Mouse (Mus musculus) MEL (cell line): ENCODE data around the gene Sec11a. TPM values are rescaled to one million over a fixed set of nuclear protein-coding genes. Genes with fewer than 3 reads are reported as not detected.

Experiments
- DNase-seq: peaks from one replicate; pipeline ENCODE4 v3.0.0; 2011; ENCODE audit warnings: low read depth, low spot score
- H3K27ac ChIP-seq: 2 replicates; pipeline ENCODE4 v1.5.1; 2012; ENCODE audit warnings: low read depth, mild to moderate bottlenecking, control low read depth, low read length, moderate library complexity; ENCODE audit not compliant: control insufficient read depth
- H3K27me3 ChIP-seq, 2 experiments: fragments of 150-350 bp in 1 of 2; sonication (generic) in 1 of 2; 2 replicates each; pipeline ENCODE4 v1.6.1; 2012; ENCODE audit warnings: low read length in 2 of 2, mild to moderate bottlenecking in 2 of 2, improper control_type of control experiment in 1 of 2, moderate library complexity in 1 of 2; ENCODE audit not compliant: insufficient read depth in 2 of 2, control insufficient read depth in 1 of 2
- H3K36me3 ChIP-seq, 2 experiments: 2 replicates each; pipeline ENCODE4 v1.6.1; 2012 to 2014; ENCODE audit warnings: low read length in 2 of 2, improper control_type of control experiment in 1 of 2, inconsistent platforms in 1 of 2, mild to moderate bottlenecking in 1 of 2; ENCODE audit not compliant: insufficient read depth in 2 of 2, control insufficient read depth in 1 of 2
- H3K4me1 ChIP-seq, 2 experiments: fragments of 150-350 bp in 1 of 2; sonication (generic) in 1 of 2; 2 replicates each; pipeline ENCODE4 v1.6.1; 2012; ENCODE audit warnings: low read length in 2 of 2, improper control_type of control experiment in 1 of 2, mild to moderate bottlenecking in 1 of 2; ENCODE audit not compliant: insufficient read depth in 2 of 2, control insufficient read depth in 1 of 2
- H3K4me3 ChIP-seq, 2 experiments: fragments of 150-350 bp in 1 of 2; sonication (generic) in 1 of 2; 2 replicates each; pipeline ENCODE4 v1.5.1; 2012; ENCODE audit warnings: low read depth in 2 of 2, low read length in 2 of 2, mild to moderate bottlenecking in 2 of 2, moderate library complexity in 2 of 2, control low read depth in 1 of 2, improper control_type of control experiment in 1 of 2; ENCODE audit not compliant: control insufficient read depth in 1 of 2, insufficient read depth in 1 of 2
- H3K79me2 ChIP-seq: 2 replicates; pipeline ENCODE4 v1.6.1; 2012; ENCODE audit warnings: mild to moderate bottlenecking, low read length, moderate library complexity; ENCODE audit not compliant: control insufficient read depth, poor library complexity, insufficient read depth
- H3K9ac ChIP-seq: 2 replicates; pipeline ENCODE4 v1.6.1; 2012; ENCODE audit warnings: low read depth, mild to moderate bottlenecking, control low read depth, low read length, moderate library complexity; ENCODE audit not compliant: control insufficient read depth, poor library complexity, severe bottlenecking
- H3K9me3 ChIP-seq: fragments of 150-350 bp; sonication (generic); replicated peaks from 2 replicates; pipeline ENCODE4 v1.6.1; 2012; ENCODE audit warnings: mild to moderate bottlenecking, low read length, improper control_type of control experiment, moderate library complexity; ENCODE audit not compliant: insufficient read depth
- E2F4 ChIP-seq: IDR thresholded peaks from 2 replicates; pipeline ENCODE4 v1.6.1; 2011; ENCODE audit warnings: low read depth, low read length, improper control_type of control experiment, borderline replicate concordance
- ELF1 ChIP-seq: IDR thresholded peaks from 2 replicates; pipeline ENCODE4 v1.6.1; 2014; ENCODE audit warnings: low read depth, mild to moderate bottlenecking, inconsistent platforms, low read length, improper control_type of control experiment, moderate library complexity
- EP300 ChIP-seq, 2 experiments: IDR thresholded peaks; 2 replicates each; pipeline ENCODE4 v1.6.1; 2011; ENCODE audit warnings: improper control_type of control experiment in 2 of 2, low read length in 2 of 2, low read depth in 1 of 2, mild to moderate bottlenecking in 1 of 2
- ETS1 ChIP-seq: IDR thresholded peaks from 2 replicates; pipeline ENCODE4 v1.6.1; 2012; ENCODE audit warnings: low read depth, mild to moderate bottlenecking, inconsistent platforms, low read length, improper control_type of control experiment, moderate library complexity
- GATA1 ChIP-seq: IDR thresholded peaks from 2 replicates; pipeline ENCODE4 v1.6.1; 2011; ENCODE audit warnings: low read depth, low read length, improper control_type of control experiment
- HCFC1 ChIP-seq: IDR thresholded peaks from 2 replicates; pipeline ENCODE4 v1.6.1; 2012; ENCODE audit warnings: low read depth, mild to moderate bottlenecking, inconsistent platforms, low read length, improper control_type of control experiment, moderate library complexity
- JUND ChIP-seq: IDR thresholded peaks from 2 replicates; pipeline ENCODE4 v1.6.1; 2011; ENCODE audit warnings: low read depth, mild to moderate bottlenecking, improper control_type of control experiment, low read length
- KAT2A ChIP-seq: conservative IDR thresholded peaks from 2 replicates; pipeline ENCODE4 v1.6.1; 2012; ENCODE audit warnings: low read depth, low read length, improper control_type of control experiment, inconsistent platforms
- MAZ ChIP-seq: IDR thresholded peaks from 2 replicates; pipeline ENCODE4 v1.6.1; 2012; ENCODE audit warnings: low read depth, mild to moderate bottlenecking, inconsistent platforms, low read length, improper control_type of control experiment
- MXI1 ChIP-seq: IDR thresholded peaks from 2 replicates; pipeline ENCODE4 v1.6.1; 2011; ENCODE audit warnings: mild to moderate bottlenecking, low read depth, low read length, improper control_type of control experiment
- MYB ChIP-seq: IDR thresholded peaks from 2 replicates; pipeline ENCODE4 v1.6.1; 2011; ENCODE audit warnings: mild to moderate bottlenecking, low read depth, low read length, improper control_type of control experiment
- NELFE ChIP-seq: IDR thresholded peaks from 2 replicates; pipeline ENCODE4 v1.6.1; 2011; ENCODE audit warnings: low read depth, low read length, improper control_type of control experiment
- NRF1 ChIP-seq: IDR thresholded peaks from 2 replicates; pipeline ENCODE4 v1.6.1; 2014; ENCODE audit warnings: low read depth, mild to moderate bottlenecking, inconsistent platforms, low read length, improper control_type of control experiment, moderate library complexity; ENCODE audit not compliant: poor library complexity, insufficient read depth, severe bottlenecking
- POLR2A ChIP-seq, 2 experiments: IDR thresholded peaks; 2 replicates each; pipeline ENCODE4 v1.6.1; 2011 to 2012; ENCODE audit warnings: low read length in 2 of 2, mild to moderate bottlenecking in 2 of 2, control low read depth in 1 of 2, improper control_type of control experiment in 1 of 2, low read depth in 1 of 2, moderate library complexity in 1 of 2; ENCODE audit not compliant: control insufficient read depth in 1 of 2, insufficient read depth in 1 of 2, poor library complexity in 1 of 2
- POLR2AphosphoS2 ChIP-seq: IDR thresholded peaks from 2 replicates; pipeline ENCODE4 v1.6.1; 2011; ENCODE audit warnings: low read length, improper control_type of control experiment
- POLR2AphosphoS5 ChIP-seq: IDR thresholded peaks from 2 replicates; pipeline ENCODE4 v1.6.1; 2012; ENCODE audit warnings: low read depth, borderline replicate concordance, mild to moderate bottlenecking, inconsistent platforms, low read length, moderate library complexity, mixed read lengths
- RCOR1 ChIP-seq: IDR thresholded peaks from 2 replicates; pipeline ENCODE4 v1.6.1; 2012; ENCODE audit warnings: low read depth, mild to moderate bottlenecking, inconsistent platforms, low read length, improper control_type of control experiment
- TBP ChIP-seq: IDR thresholded peaks from 2 replicates; pipeline ENCODE4 v1.8.0; 2011; ENCODE audit warnings: low read depth, low read length, improper control_type of control experiment
- TCF12 ChIP-seq: IDR thresholded peaks from 2 replicates; pipeline ENCODE4 v1.6.1; 2014; ENCODE audit warnings: low read depth, mild to moderate bottlenecking, inconsistent platforms, low read length, improper control_type of control experiment, moderate library complexity
- USF2 ChIP-seq, 2 experiments: IDR thresholded peaks; 2 replicates each; pipeline ENCODE4 v1.6.1; 2011 to 2012; ENCODE audit warnings: improper control_type of control experiment in 2 of 2, low read length in 2 of 2, borderline replicate concordance in 1 of 2, inconsistent platforms in 1 of 2, low read depth in 1 of 2, mild to moderate bottlenecking in 1 of 2; ENCODE audit not compliant: insufficient read depth in 1 of 2
- ZC3H11A ChIP-seq: IDR thresholded peaks from 2 replicates; pipeline ENCODE4 v1.6.1; 2012; ENCODE audit warnings: low read depth, mild to moderate bottlenecking, inconsistent platforms, low read length, improper control_type of control experiment
- ZKSCAN1 ChIP-seq: IDR thresholded peaks from 2 replicates; pipeline ENCODE4 v1.6.1; 2012; ENCODE audit warnings: low read depth, mild to moderate bottlenecking, inconsistent platforms, low read length, improper control_type of control experiment, moderate library complexity
- polyA plus RNA-seq, 2 experiments: library from polyadenylated mRNA; stranded (reverse) in 1 of 2; unstranded in 1 of 2; fragments of >175 nt in 1 of 2; fragments of >200 nt in 1 of 2; gene quantifications; 2 replicates each; pipeline versions ENCODE4 v1.2.1 to v1.2.4; 2012; ENCODE audit warnings: low replicate concordance in 2 of 2, low read depth in 1 of 2; ENCODE audit not compliant: insufficient read length in 2 of 2, insufficient read depth in 1 of 2, missing spikeins in 1 of 2
- total RNA-seq: library from RNA; depleted of rRNA; stranded (reverse); fragments of 300-350 nt; gene quantifications from 2 replicates; pipeline ENCODE4 v1.2.3, GENCODE M21; 2012

Gene Sec11a
- total and polyA plus RNA-seq, 3 experiments: 114 to 144 TPM; not detected in 1

DNA sequence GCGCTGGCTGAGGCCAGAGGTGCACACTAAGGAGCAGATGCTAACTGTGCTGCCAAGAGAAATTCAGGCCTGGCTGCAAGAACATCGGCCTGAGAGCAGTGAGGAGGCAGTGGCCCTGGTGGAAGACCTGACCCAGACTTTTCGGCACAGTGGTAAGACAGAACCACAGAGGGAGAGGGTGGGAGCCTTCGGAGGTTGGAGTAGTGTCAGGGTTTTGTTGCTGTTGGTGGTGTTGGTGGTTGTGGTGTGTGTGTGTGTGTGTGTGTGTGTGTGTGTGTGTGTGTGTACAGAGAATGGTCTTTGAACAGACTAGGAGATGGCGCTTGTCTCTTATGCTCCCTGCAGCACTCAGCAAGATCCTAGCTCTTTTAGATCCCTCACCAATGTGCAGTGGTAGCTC, 84.1 kb downstream of the Sec11a start:
- TF ChIP-seq HCFC1 (no peak), MAZ (no peak), ETS1 (no peak), ZKSCAN1 (no peak), E2F4 (no peak), POLR2AphosphoS2 (no peak)
- no peak overlapping the region for H3K27ac ChIP-seq
- H3K9ac ChIP-seq: no peak overlapping the region
- no peaks in the 10 kb centered on the region for H3K79me2 ChIP-seq
- H3K27me3 ChIP-seq: no peaks in the 10 kb centered on the region
- no peak overlapping the region for H3K4me3 ChIP-seq
- DNase-seq: no peak
- peaks cover 0 to 28% of the 10 kb centered on the region in 2 experiments; a peak in 2 of 4 replicates for H3K36me3 ChIP-seq
- no peaks in the 10 kb centered on the region for H3K9me3 ChIP-seq
- peaks cover 17 to 30% of the 10 kb centered on the region in 2 experiments for H3K4me1 ChIP-seq

DNA sequence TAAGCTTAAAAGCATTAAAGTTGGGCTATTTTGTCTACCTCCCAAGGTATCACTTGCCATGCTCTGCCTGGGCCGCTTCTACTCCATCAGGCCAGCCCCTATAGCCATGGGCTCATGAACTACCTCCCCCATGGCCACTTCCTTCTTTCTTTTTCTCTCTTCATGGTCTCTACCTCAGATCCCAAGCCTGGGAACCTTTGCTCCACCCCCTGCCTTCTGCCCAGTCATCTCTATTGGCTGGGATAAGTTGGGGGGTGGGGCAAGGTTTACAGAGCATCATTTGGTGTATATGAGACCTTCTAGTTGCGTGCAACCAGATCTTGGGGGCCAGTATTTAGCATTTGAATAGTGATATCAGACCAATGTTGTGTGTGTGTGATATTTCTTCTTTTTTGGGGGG, 85.1 kb downstream of the Sec11a start:
- Histone ChIP-seq H3K79me2 (no peaks in the 10 kb centered on the region), H3K9ac (no peak overlapping the region), H3K9me3 (no peaks in the 10 kb centered on the region), H3K27ac (no peak overlapping the region)
- TF ChIP-seq TCF12 (no peak), EP300 (IDR thresholded peaks at IDR 0.05; ENCODE audit: low read depth in 1 of 2, low read length in 2 of 2) (no peak), TBP (no peak), NRF1 (no peak), MAZ (no peak), MXI1 (no peak), GATA1 (no peak), MYB (no peak), POLR2A (IDR thresholded peaks at IDR 0.05; ENCODE audit: control insufficient read depth in 1 of 2, insufficient read depth in 1 of 2, low read depth in 1 of 2, low read length in 2 of 2, poor library complexity in 1 of 2) (no peak), NELFE (no peak), ZC3H11A (no peak), POLR2AphosphoS5 (no peak), ELF1 (no peak), E2F4 (no peak), RCOR1 (no peak), KAT2A (no peak), USF2 (IDR thresholded peaks at IDR 0.05; ENCODE audit: borderline replicate concordance in 1 of 2, insufficient read depth in 1 of 2, low read depth in 1 of 2, low read length in 2 of 2) (no peak), JUND (no peak)
- TF ChIP-seq, all 39 proteins: peak for 0
- peaks cover 0 to 28% of the 10 kb centered on the region in 2 experiments; a peak in 2 of 4 replicates for H3K36me3 ChIP-seq
- peak; percentile 81 for DNase-seq
- H3K4me3 ChIP-seq: no peak overlapping the region
- no peaks in the 10 kb centered on the region for H3K27me3 ChIP-seq
- H3K4me1 ChIP-seq: peaks cover 17 to 30% of the 10 kb centered on the region in 2 experiments
